Mouse (Mus musculus): ENCODE measurements at regions not wholly inside any gene's neighbourhood (a gene's known extent, or its start where the extent isn't known, plus 50 kb on each side); places are given as distances from the start of the nearest gene placed in this dataset.

GRCm38 (mm10) chr16:46223084-46223600, 68.3 kb upstream of the Gm4737 start:
- Histone ChIP-seq H3K9me3 (no peaks in the 10 kb centered on the region), H3K27ac (replicated peaks) (no peak overlapping the region), H3K4me2 (no peak overlapping the region), H3K4me1 (replicated peaks) (no peaks in the 10 kb centered on the region), H3K4me3 (no peak overlapping the region), H3K27me3 (no peaks in the 10 kb centered on the region), H3K36me3 (no peaks in the 10 kb centered on the region), H3K9ac (no peak overlapping the region)
- WGBS = 63% methylated on average over 1 of the region's 1 CpGs
- no peak for ATAC-seq (ENCODE audit: low read depth)

GRCm38 (mm10) chr16:46212504-46212903, 57.6 kb upstream of the Gm4737 start:
- no peak for ATAC-seq (ENCODE audit: low read depth)
- Histone ChIP-seq H3K36me3 (no peaks in the 10 kb centered on the region), H3K4me3 (no peak overlapping the region), H3K9me3 (no peaks in the 10 kb centered on the region), H3K9ac (no peak overlapping the region), H3K27ac (replicated peaks) (no peak overlapping the region), H3K4me2 (no peak overlapping the region), H3K27me3 (no peaks in the 10 kb centered on the region), H3K4me1 (replicated peaks) (no peaks in the 10 kb centered on the region)
- WGBS = 69% methylated on average over 4 of the region's 4 CpGs

- H3K4me1 ChIP-seq (replicated peaks) = no peaks in the 10 kb centered on the region
- H3K9me3 ChIP-seq = no peaks in the 10 kb centered on the region
- 78% methylated on average over 3 of the region's 3 CpGs for WGBS
- no peak overlapping the region for H3K4me2 ChIP-seq
- no peaks in the 10 kb centered on the region for H3K36me3 ChIP-seq
- H3K9ac ChIP-seq = no peak overlapping the region
- H3K27me3 ChIP-seq = no peaks in the 10 kb centered on the region
- H3K4me3 ChIP-seq = no peak overlapping the region
- ATAC-seq (ENCODE audit: low read depth) = no peak
- H3K27ac ChIP-seq (replicated peaks) = no peak overlapping the region
These were observed 57.0 kb upstream of the Gm4737 start for GRCm38 (mm10) chr16:46211914-46212313.

- Histone ChIP-seq H3K9ac (no peak overlapping the region), H3K9me3 (no peaks in the 10 kb centered on the region), H3K27ac (replicated peaks) (no peak overlapping the region), H3K36me3 (no peaks in the 10 kb centered on the region), H3K4me1 (replicated peaks) (no peaks in the 10 kb centered on the region), H3K4me2 (no peak overlapping the region), H3K27me3 (no peaks in the 10 kb centered on the region), H3K4me3 (no peak overlapping the region)
- WGBS = 82% methylated on average over 1 of the region's 1 CpGs
- no peak for ATAC-seq (ENCODE audit: low read depth)
These were observed 50.2 kb upstream of the Gm4737 start for GRCm38 (mm10) chr16:46205114-46205513.

All from neural tube, embryonic 13.5 days (tissue).